Mouse (Mus musculus): ENCODE measurements around the gene Suclg2.

GRCm38 (mm10) chr6:95446151-95446550 lies 272.4 kb downstream of the Suclg2 start:
- TF ChIP-seq GATA1 (IDR thresholded peaks at IDR 0.05; ENCODE audit: low read length), result no peak
- no peak for TF ChIP-seq TAL1 (IDR thresholded peaks at IDR 0.05; ENCODE audit: low read length)

All from erythroblast, embryonic 14.5 days (primary cell).